Mouse (Mus musculus) left cerebral cortex, adult 11 months (tissue): ENCODE measurements around the gene Hdac4.
A peak's percentile ranks its signal among the peaks of the same experiment; 100 is the strongest.

ENCODE experiments used
- DNase-seq: peaks from one replicate; pipeline ENCODE4 v3.0.0; 2022; ENCODE audit warnings: low spot score

The Hdac4 gene

DNA sequence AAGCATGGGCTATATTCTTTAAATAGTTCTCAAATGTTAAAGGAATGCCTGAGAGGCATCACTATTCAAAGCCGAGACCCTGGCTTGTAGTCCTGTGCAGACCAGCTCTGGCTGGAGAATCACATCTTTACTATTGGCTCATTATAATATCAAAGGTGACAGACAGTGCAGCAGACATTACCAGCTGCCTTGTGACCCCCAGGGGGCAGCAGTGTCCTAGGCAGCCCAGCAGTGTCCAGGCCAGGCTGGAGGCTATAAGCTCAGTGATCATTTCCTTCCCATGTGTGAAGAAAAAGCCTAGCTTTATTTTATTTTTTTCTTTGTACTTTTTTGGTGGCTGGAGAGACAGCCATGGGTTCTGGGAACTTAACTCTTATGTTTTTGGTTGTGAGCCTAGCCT, 233.2 kb downstream of the Hdac4 start:
- DNase-seq = no peak

DNA sequence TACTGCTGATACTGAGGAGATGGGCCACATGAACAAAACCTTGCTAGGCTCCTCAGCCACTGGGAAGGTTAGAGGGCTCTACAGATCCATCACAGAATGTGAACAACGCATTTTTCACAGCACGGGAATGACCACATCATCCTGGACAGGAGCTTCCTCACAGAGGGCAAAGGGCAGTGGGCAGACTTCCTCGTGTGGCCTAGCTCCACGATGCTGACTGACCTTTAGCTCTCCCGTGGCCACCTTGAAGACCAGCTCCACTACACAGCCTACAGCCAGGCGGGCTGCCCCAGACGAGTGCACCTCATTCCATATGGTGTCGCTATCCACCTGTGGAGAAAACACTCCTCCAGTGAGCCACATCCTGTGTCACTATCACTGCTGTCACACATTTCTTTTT, 234.3 kb downstream of the Hdac4 start:
- no peak for DNase-seq

DNA sequence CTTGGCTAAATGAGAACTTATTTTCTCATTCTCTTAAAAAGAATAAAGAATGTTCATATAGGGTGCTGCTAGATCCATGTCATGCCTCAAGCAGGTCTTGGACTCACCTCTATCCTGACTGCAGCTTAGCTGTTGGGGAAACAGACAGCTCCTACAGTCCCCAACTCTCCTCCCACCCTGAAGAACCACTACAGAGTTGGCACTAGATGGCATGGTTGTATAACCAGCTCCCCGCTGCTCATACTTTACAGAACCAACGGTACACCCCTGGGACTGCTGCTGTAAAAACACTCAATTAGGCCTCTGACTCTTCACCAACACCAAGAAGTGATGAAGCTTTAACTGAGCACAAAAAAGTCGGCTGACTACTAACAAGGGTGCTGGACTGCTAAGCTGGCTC, 235.6 kb downstream of the Hdac4 start:
- DNase-seq = no peak

DNA sequence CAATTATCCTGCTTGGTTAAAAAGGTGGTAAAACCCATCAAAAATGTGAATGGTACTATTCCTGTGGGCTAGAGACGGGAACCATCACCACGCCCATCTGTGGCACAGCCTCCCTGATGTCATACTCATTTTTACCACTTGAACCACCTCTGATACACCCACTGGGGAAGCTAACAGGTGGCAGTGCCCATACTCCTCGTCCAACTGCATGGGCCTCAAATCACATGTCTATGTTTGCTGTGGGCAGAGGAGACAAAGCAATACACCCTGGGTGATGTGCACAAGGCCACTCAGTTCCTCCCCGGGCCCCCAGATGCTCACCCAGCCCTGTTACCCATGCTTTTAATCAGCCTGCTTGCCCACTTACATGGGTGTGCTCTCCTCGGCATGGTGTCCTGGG, 236.5 kb downstream of the Hdac4 start:
- no peak for DNase-seq

DNA sequence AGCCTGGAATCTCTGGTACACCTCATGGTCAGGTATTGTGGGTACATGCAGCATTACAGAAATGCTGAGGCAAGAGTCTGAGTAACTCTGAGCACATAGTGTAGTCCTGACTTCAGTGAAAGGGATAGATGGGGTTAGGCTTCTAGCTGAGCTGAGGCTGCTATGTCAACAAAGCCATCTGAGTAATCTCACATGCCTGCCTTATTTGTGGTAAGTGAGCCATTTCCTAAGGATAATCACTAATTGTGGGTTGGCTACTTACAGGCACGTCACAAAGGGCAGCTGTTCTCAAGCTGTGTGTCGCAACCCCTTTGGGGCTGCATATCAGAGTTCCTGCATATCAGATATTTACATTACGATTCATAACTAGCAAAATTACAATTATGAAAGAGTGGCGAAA, 239.3 kb downstream of the Hdac4 start:
- no peak for DNase-seq

DNA sequence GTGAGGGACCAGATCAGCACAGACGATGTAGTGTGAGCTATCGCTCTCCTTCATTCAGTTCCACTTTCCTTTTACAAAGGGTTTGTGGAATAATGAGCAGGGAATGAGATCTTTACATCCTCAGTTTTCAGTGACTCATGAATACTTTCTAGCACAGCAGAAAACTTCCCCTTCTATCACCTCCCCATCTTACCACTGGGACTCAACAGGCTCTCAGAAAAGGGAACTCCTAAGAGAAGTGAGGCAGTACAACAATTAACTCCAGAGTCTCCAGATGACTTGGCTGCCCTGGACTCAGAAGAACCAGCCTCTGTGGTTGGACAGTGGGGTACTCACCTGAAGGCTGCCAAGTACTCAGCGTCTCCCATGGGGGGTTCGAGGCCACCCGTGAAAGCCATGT, 240.5 kb downstream of the Hdac4 start:
- DNase-seq = no peak

DNA sequence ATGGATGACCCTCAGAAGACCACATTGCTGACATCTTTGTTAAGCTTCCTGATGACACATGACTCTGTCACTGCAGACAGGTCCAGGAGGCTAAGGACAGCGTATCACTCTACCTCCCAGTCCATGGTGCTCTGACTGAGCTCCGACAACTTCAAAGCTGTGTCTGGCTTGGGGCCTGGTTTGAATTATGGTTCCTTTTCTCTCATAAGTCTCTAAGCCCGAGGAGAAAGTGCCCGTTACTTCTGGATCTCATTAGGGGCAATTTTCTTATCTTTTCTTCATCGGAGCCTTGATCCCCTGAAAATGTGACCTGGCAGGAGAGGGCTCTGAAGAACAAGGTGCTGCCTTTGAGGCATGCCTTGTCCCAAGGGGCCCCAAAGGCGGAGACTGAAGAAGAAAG, 242.6 kb downstream of the Hdac4 start:
- DNase-seq = no peak

DNA sequence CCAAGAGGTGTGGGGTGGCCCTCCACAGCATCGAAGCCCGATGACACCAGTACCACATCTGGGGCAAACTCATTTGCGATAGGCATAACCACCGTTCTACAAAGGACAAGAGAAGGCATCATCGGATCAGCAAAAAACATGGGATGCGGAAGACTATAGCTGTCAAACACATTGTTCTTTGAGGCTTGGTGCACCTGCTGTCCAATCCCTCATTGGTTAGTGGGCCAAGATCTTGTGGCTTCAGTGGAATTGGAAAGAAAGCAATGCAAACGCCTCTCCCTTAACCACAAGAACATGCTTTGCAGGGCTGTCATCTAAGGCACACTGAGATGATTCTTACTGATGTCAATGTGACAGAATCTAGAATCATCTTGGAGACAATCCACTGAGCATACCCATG, 248.1 kb downstream of the Hdac4 start:
- no peak for DNase-seq

DNA sequence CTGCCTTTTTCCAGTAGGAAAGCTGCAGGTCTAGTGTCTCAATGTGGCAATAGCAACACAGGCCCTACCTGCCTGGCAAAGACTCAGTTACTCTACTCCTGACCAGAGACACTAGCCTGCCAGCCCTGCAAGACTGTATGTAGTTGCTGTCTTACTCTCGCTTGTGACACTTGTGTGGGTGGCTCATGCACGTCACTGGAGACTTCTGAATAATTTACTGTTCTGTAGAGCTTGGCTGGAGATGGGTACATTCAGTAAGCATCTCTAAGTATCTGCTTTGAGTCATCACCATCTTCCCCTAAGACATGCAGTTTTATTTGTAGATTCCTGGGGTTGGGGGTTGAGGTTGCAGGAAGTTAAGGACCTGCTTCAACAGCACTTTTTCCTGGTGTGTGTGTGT, 252.9 kb downstream of the Hdac4 start:
- peak; percentile 41 for DNase-seq

DNA sequence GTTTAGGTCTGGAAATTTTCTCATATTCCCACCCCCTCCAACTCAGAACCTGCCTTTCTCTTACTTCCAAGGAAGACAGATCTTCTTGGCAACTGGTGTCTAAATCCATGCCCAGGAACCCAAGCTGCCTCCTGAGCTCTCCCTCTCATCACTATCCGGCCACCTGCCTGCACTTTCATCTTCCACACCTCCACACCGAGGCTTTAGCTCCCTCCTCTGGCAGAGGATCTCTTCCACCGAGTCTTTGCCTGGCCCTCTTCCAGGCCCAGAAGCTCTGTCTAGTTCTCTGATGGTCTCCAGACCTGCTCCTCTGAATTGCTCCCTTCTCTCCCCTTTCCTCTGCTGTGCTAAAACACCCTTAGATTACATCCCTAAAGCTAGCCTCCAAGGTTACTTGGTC, 253.5 kb downstream of the Hdac4 start:
- no peak for DNase-seq

DNA sequence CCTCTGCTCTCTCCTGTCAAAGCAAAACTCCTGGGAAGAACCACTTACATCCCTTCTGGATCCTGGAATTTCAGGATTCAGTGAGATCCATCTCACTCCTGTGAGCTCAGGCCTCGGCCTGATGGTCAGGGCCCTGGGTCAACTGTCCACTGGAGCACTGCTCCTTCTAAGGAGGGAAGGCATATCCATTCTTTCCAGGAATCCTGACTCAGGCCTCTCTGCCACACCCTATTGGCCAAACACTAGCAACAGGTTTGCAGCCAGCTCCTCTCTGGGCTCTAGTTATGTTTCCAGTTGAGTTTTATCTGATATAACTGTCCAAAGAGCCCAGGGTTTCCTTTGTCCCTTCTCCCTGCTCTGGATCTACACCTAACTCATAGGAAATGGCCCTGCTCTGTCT, 254.4 kb downstream of the Hdac4 start:
- no peak for DNase-seq

DNA sequence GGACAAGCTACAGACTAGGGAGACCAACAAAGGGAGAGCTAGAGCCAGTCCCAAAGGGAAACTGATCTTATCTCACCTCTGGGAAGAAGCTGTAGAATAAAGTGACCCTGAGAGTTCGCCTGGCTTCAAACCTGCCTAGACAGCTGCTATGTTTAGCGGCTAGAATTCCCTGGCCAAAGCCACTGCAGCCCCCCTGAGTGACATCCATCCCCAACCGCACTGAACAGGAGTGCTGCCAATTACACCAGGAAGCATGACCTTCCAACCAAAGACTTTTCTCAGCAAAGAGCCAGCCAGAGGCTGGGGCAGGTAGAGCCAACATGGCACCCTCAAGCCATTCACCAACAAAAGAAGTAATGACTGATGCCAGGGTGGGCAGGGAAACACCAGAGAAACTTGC, 260.3 kb downstream of the Hdac4 start:
- DNase-seq = no peak

DNA sequence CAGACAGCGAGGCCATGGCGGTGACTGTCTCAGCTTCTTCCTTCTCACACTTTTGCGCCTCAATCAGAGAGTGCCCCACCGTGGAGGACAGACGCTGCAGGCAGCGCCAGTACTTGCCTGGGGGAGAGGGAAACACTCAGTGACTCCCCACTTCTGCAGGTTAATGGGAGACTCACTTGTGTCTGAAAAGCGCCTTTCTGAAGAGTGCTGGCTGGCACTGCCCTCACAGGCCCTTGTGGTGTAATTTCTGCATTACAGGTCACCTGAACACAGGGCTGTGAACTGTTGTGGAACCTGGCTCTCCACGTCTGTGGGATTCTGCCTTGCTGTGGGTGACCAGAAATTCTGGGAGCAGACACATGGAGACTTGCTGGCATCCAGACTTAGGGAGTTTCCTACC, 261.8 kb downstream of the Hdac4 start:
- no peak for DNase-seq

DNA sequence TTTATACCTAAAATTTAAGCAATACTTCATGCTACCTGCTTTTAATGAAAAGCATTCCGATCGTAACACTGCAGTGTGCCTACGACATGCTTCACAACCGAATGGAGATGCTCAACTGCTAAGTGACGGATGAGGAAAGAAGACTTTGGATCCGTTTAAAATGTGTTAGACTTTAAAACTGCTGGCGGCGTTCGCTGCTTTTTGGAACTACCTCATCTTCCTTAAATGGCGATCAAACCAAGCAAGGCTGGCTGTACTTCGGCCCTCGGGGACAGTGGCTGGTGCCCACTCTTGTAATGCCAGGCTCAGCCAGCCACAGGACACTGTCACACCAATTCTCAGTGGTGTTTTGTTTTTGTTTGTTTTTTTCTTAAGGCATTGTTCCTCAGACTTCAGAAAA, 263.3 kb downstream of the Hdac4 start:
- no peak for DNase-seq

DNA sequence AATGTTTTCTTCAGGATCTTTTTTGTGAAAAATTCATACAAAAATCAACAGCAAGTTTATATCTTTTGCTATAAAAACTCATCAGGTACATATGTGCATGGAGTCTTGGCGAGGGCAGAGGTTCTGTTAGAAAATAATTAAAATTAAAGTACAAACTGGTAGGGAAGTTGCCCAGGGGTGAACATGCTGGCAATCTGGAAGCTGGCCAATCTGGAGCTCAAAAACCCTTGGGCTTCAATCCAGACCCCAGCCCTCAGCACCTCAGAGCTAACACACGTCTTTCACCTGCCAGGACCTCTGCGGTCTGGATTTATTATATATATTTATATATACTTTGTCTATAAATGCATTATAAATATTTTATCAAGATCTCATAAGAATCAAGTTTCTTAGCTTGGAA, 263.7 kb downstream of the Hdac4 start:
- DNase-seq = no peak

DNA sequence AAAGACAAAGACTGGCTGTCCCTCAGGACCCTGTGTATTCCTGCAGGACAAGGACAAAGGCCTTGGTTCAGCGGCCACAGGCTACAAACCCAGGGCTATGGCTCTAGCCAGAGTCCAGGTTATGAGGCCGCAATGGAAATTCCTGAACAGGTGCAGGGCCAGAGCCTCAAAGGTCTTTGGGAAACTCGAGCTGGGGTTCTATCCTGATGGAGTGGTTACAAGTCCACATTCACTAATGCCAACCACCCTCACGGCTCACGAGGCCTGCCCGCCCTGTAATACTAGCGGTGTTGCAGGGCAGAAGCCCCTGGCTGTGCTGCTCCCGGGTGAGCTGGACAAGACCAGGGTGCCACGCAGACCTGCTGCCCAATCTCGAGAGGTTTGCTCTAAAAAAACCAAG, 264.3 kb downstream of the Hdac4 start:
- no peak for DNase-seq

DNA sequence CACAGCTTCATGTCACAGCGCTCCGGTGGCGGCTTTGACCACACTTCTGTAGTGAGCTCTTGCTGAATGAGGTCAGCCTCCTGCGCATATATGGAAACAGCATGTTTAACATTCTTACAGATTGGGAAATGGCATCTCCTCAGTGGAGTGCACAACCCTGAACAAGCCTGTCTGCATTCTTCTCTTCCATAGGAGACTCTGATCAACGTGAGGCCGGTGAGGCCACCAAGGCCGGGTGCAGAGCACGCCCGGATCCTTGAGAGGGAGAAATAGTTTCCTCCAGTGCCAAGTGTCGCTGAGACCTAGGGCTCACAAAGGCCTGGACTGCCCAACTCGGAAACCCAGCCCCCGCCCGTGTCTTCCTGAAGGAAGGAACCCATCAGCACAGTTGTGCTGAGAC, 266.4 kb downstream of the Hdac4 start:
- DNase-seq = no peak

DNA sequence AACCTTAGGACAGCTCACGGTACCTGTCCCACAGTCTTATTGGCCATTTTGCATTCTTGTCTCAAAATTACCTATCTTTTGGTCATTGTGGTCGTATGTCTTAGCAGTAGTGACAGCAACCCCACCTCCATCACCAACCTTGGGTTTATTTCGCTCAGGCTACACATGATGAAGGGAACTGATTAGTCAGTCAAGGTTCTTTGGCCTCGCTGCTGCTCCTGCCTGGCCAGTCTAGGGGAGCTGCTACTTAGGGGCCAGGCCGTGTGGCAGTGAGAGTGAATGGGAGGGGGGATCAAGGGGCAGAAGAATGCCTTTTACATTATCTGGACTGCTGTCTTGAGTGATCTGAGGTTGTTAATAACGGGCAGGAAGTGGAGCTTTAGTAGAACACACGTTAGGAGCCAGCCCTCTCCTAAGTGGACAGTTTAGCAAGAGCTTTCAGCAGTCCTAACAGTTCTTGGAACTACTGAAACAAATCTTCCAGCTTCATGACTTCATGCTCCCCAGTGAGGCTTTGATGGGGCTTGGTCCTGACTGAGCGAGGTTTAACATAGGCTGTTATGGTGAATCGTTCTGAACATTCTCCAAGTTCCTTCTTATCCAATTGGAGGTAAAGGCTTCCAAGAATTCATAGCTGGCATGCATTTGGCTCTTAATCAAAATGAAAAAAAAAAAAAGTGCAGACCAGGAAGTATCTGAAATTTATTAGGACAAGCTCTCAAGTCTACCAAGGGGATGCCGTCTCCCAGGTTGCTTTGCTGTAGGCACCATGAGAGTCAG, 267.8 kb downstream of the Hdac4 start:
- DNase-seq = no peak

DNA sequence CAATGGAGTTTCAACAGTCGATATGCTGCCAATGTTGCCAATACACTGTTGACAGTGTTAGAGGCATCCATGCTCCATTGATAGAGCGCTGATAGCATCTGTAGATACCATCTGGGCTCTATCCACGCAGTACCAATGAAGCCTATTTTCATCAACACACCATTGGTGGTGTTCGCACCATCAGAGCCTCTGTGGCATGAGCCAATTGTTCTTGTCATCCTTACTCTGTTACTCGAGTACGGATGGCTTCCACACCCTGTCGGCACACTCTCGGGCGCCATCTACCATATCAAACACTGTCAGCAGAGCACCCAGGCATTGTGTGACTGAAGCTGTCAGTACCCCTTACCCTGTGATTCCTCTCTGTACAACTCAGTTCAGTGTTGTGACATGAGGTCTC, 271.9 kb downstream of the Hdac4 start:
- no peak for DNase-seq

DNA sequence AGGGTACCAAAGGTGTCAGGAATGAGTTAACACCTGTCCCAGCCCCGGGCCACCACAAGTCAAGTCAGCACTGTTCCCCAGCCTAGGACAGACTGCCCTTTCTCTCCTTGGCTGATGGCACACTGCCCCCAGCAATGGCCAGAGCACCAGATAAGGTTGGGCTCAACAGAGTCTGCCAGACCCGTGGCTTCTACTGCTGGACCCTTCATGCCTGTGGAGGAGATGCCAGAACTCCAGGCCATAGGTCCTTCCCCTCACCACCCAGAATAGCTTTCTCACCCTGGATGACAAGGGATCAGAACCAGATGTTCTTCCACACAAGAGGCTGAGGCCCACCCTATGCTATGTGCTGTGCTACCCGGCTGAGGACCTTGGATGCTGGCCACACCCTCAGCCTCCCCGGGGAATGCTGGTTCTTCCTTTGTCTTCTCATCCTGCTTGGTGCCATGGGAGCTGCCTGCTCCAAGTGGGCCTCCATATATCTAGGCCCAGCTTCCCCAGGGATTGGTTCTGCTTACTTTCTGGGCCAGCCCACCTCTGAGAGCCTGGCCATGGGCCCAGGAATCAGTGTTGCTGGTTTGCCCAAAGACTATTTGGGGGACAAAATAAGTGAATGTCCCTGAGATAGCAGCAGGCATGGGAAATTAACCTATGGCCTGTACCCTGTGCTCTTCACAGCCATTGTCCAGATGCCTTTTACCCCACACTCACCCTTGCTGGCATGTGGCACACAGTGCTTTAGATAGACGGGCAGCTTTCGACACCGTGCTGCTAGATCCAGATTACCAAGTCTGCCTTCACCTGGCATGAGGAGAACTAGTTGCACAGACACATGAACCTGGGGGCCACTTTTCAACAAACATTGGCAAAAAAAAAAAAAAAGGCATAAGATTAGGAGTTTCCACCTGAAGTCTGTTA, 273.0 kb downstream of the Hdac4 start:
- no peak for DNase-seq

DNA sequence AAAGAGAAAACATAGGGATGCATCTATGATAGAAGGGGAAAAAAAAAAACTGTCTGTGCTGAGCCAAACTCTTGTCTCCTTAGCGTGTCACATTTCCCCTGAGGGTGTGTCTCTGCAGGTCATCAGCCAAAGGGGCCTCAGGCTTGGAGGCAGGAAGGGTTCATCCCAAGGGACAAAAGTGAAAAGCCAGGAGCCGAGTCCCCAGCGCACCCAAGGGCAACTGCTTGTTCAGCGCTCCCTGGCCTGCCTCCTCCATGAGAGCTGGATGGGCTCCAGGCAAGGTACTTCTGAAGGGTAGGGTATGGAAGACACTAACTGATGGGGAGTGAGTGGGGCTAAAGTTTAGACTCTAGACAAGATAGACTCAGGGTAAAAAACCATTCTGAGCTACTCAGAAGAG, 273.8 kb downstream of the Hdac4 start:
- no peak for DNase-seq

DNA sequence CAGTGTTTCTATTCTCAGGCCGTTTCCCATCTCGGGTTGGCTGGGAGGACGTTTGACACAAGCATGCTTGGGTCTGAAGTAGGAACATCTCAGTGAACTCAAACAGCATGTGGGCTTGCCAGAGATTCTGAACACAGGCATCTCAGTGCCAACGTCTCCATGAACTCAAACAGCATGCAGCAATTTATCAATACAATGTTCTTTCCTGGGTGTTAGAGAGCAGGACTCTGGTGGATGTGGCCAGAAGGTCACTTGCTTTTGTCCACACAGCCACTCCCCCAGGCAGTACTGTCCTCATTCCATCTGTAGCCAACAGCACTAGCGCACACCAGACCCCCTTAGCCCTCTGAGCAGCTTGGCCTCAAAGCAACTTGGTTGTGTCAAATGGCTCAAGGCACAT, 274.2 kb downstream of the Hdac4 start:
- DNase-seq = no peak

DNA sequence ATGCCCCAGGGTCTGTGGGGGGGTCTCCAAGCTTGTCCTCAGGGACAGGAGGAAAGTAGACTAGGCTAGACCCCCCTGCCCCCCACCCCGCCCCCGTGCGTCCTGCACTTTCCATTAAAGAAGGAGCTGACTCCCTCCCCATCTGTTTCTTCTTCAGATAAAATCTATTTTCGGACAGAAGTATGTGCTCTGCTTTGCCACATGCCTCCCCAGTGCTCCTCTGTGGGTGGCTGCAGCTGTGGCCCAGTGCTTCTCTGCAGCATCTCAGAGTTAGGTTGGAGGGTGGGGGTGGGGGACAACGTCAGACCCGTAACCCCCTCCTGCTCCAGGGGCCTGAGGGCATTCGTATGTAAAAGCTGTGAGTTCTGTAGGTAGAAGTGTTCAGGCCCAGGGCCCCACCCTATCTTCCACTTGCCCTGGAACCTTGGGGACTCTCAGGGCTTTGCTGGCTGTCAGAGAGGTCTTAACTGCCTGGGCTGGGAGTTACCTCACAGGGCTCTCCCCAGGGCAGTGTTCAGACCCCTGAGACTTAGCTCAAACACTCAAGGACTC, 275.4 kb downstream of the Hdac4 start:
- DNase-seq = peak; percentile 35
